In the genomic region with DNA sequence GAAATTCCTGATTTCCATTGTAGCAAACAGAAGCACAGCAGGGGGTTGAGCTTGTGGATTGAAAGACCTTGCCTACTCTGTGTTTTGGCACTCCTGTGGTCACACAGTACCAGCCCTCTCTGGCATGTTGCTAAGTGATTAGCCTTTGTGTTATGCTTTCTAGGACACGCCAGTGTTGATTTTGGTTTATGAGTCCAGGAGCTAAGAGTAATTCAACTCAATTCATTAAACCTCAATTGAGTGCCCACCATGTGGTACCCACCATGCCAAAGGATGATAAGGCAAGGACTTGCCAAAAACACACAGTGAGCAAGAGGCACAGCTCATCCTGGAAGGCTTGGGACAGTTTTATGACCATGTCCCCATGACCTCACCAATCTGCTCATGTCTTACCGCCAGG, we compare ENCODE assay signal across 11 mouse cellular contexts.
DNase-seq lines count a peak whose midpoint lies in the region; ATAC-seq and TF ChIP-seq lines count a peak whose summit lies in the region.
"Had no signal": no experiment of that assay in that cellular context is flagged by ENCODE, and none has a peak within 500 bp of the region (broad histone marks: within the 10 kb centered on the region; RNA-seq: fewer than 3 reads in every experiment).

No protein-coding gene starts in this region.

- no peak for TF ChIP-seq CTCF in liver, postnatal 0 days (IDR thresholded peaks at IDR 0.05; ENCODE audit: low read depth)

- no peak overlapping the region for H3K9ac ChIP-seq in embryonic facial prominence, embryonic 14.5 days (ENCODE audit: low read depth, low read length)
- H3K9ac ChIP-seq in forebrain, embryonic 12.5 days, result no peak overlapping the region
- no peak overlapping the region for H3K9ac ChIP-seq in midbrain, embryonic 14.5 days (replicated peaks; ENCODE audit: low read length)
- no peak overlapping the region for H3K9ac ChIP-seq in liver, postnatal 0 days (replicated peaks)

- H3K27ac ChIP-seq in embryonic facial prominence, embryonic 14.5 days (replicated peaks; ENCODE audit: low read depth, low read length), result no peak overlapping the region
- no peak overlapping the region for H3K27ac ChIP-seq in embryonic facial prominence, embryonic 10.5 days (replicated peaks)
- H3K27ac ChIP-seq in forebrain, embryonic 12.5 days, result no peak overlapping the region
- H3K27ac ChIP-seq in midbrain, embryonic 14.5 days (replicated peaks; ENCODE audit: low read depth, low read length), result no peak overlapping the region
- no peak overlapping the region for H3K27ac ChIP-seq in liver, postnatal 0 days (ENCODE audit: low read depth)

- H3K4me2 ChIP-seq in embryonic facial prominence, embryonic 14.5 days (ENCODE audit: low read depth, low read length), result no peak overlapping the region
- H3K4me2 ChIP-seq in forebrain, embryonic 12.5 days, result no peak overlapping the region
- no peak overlapping the region for H3K4me2 ChIP-seq in midbrain, embryonic 14.5 days (ENCODE audit: low read length)
- H3K4me2 ChIP-seq in liver, postnatal 0 days (ENCODE audit: low read depth, low read length), result no peak overlapping the region

- H3K36me3 ChIP-seq in embryonic facial prominence, embryonic 14.5 days (ENCODE audit: control insufficient read depth, insufficient read depth, low read length), result no peaks in the 10 kb centered on the region
- H3K36me3 ChIP-seq in embryonic facial prominence, embryonic 10.5 days (replicated peaks), result no peaks in the 10 kb centered on the region
- no peaks in the 10 kb centered on the region for H3K36me3 ChIP-seq in forebrain, embryonic 12.5 days (replicated peaks)
- H3K36me3 ChIP-seq in midbrain, embryonic 14.5 days (ENCODE audit: control insufficient read depth, insufficient read depth, low read length), result no peaks in the 10 kb centered on the region
- no peaks in the 10 kb centered on the region for H3K36me3 ChIP-seq in liver, postnatal 0 days (replicated peaks; ENCODE audit: insufficient read depth, low read length)
- H3K36me3 ChIP-seq: G1E had no signal

- H3K9me3 ChIP-seq in embryonic facial prominence, embryonic 14.5 days (ENCODE audit: control insufficient read depth, low read length), result no peaks in the 10 kb centered on the region
- H3K9me3 ChIP-seq in embryonic facial prominence, embryonic 10.5 days, result no peaks in the 10 kb centered on the region
- no peaks in the 10 kb centered on the region for H3K9me3 ChIP-seq in forebrain, embryonic 12.5 days
- H3K9me3 ChIP-seq in midbrain, embryonic 14.5 days (ENCODE audit: control insufficient read depth, low read length), result no peaks in the 10 kb centered on the region
- no peaks in the 10 kb centered on the region for H3K9me3 ChIP-seq in liver, postnatal 0 days (ENCODE audit: low read length)

- H3K27me3 ChIP-seq in embryonic facial prominence, embryonic 14.5 days (replicated peaks; ENCODE audit: control insufficient read depth, insufficient read depth, low read length), result no peaks in the 10 kb centered on the region
- H3K27me3 ChIP-seq in embryonic facial prominence, embryonic 10.5 days (replicated peaks; ENCODE audit: low read depth, poor library complexity, severe bottlenecking), result peaks cover 24% of the 10 kb centered on the region
- peaks cover 61% of the 10 kb centered on the region for H3K27me3 ChIP-seq in forebrain, embryonic 12.5 days
- no peaks in the 10 kb centered on the region for H3K27me3 ChIP-seq in midbrain, embryonic 14.5 days (ENCODE audit: control insufficient read depth, insufficient read depth, low read length)
- no peaks in the 10 kb centered on the region for H3K27me3 ChIP-seq in liver, postnatal 0 days (ENCODE audit: insufficient read depth, low read length)

- TF ChIP-seq EP300 in liver, postnatal 0 days (IDR thresholded peaks at IDR 0.05; ENCODE audit: low read depth), result no peak

- H3K4me1 ChIP-seq in embryonic facial prominence, embryonic 14.5 days (ENCODE audit: control insufficient read depth, insufficient read depth, low read length), result no peaks in the 10 kb centered on the region
- H3K4me1 ChIP-seq in embryonic facial prominence, embryonic 10.5 days, result peaks cover 20% of the 10 kb centered on the region
- H3K4me1 ChIP-seq in forebrain, embryonic 12.5 days, result peaks cover 18% of the 10 kb centered on the region
- 0 out of 2 replicates have a peak, but pooled peaks cover 6% of the 10 kb centered on the region for H3K4me1 ChIP-seq in midbrain, embryonic 14.5 days (ENCODE audit: control insufficient read depth, insufficient read depth, low read length)
- H3K4me1 ChIP-seq in liver, postnatal 0 days (ENCODE audit: insufficient read depth), result no peaks in the 10 kb centered on the region

- no peak; the same call in 1 of the 2 replicates for ATAC-seq in embryonic facial prominence, embryonic 14.5 days (ENCODE audit: low read depth)
- ATAC-seq in forebrain, embryonic 12.5 days (ENCODE audit: low FRiP score), result peak; percentile 64
- no peak for ATAC-seq in midbrain, embryonic 14.5 days (ENCODE audit: low FRiP score, low TSS enrichment)
- ATAC-seq in liver, postnatal 0 days, result no peak

- intact Hi-C loops in left cerebral cortex, postnatal 14 days (cut with DNase I), result no loop called here

- H3K4me3 ChIP-seq in embryonic facial prominence, embryonic 14.5 days (ENCODE audit: low read depth, low read length), result no peak overlapping the region
- no peak overlapping the region for H3K4me3 ChIP-seq in embryonic facial prominence, embryonic 10.5 days
- no peak overlapping the region for H3K4me3 ChIP-seq in forebrain, embryonic 12.5 days (replicated peaks)
- H3K4me3 ChIP-seq in midbrain, embryonic 14.5 days (replicated peaks; ENCODE audit: low read depth, low read length), result no peak overlapping the region
- H3K4me3 ChIP-seq in liver, postnatal 0 days (ENCODE audit: low read depth, low read length), result no peak overlapping the region

- WGBS in embryonic facial prominence, embryonic 14.5 days, result 65% methylated on average over 2 of the region's 2 CpGs
- 69% methylated on average over 2 of the region's 2 CpGs for WGBS in embryonic facial prominence, embryonic 10.5 days
- WGBS in forebrain, embryonic 12.5 days, result 20% methylated on average over 2 of the region's 2 CpGs
- WGBS in midbrain, embryonic 14.5 days, result 42% methylated on average over 2 of the region's 2 CpGs
- 77% methylated on average over 2 of the region's 2 CpGs for WGBS in liver, postnatal 0 days (ENCODE audit: insufficient replicate concordance)

- peak; percentile 29 for DNase-seq in embryonic facial prominence, embryonic 14.5 days (ENCODE audit: low spot score)
- DNase-seq in embryonic facial prominence, embryonic 10.5 days (ENCODE audit: low spot score), result no peak
- DNase-seq in Muller cell, postnatal 12 days (ENCODE audit: inconsistent ontology term), result peak; percentile 96
- DNase-seq in midbrain, embryonic 14.5 days, result peak; percentile 54
- DNase-seq in liver, postnatal 0 days, result no peak
- no peak for DNase-seq in left cerebral cortex, postnatal 14 days (ENCODE audit: low spot score in 2 of 2)
- no peak for DNase-seq in urinary bladder, postnatal 4 days (ENCODE audit: low spot score in 2 of 2)
- DNase-seq: heart, adult 11 months; kidney, adult 8-10 months had no signal

Comparison
In these comparisons a context has a peak if more than half of its experiments do, and no peak if none do; other contexts are left out.
1. DNase-seq: peak in embryonic facial prominence, embryonic 14.5 days (single experiment), Muller cell, postnatal 12 days (single experiment) and midbrain, embryonic 14.5 days (single experiment); none in embryonic facial prominence, embryonic 10.5 days (single experiment), liver, postnatal 0 days (single experiment), left cerebral cortex, postnatal 14 days (0 of 2) and urinary bladder, postnatal 4 days (0 of 2).